Mouse (Mus musculus) erythroblast, embryonic 14.5 days (primary cell): ENCODE results near the gene Cmtr2.

Experiments used
- GATA1 ChIP-seq: IDR thresholded peaks from 2 replicates; pipeline ENCODE4 v1.6.1; 2012; ENCODE audit warnings: low read length, inconsistent platforms, mixed read lengths
- TAL1 ChIP-seq: IDR thresholded peaks from 3 replicates; pipeline ENCODE4 v1.6.1; 2012; ENCODE audit warnings: low read length, inconsistent platforms, mixed read lengths

DNA sequence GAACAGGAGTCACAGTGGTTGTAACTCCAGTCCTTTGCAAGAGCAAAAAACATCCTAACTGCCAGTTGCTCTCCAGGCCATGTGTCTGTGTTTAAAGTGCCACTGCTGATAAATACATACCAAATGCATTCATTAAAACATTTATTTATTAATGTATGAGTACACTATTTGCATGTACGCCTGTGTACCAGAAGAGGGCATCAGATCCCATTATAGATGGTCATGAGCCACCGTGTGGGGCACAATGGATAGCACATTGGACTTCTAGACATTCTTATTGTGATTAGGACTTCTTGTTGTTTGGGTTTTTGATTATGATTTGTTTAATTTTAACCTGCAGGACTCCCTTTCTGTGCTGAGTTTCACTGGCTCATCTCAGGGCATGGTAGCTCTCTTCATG lies 57.9 kb downstream of the Cmtr2 start:
- TF ChIP-seq TAL1 (no peak), GATA1 (no peak)
